Mouse (Mus musculus) embryonic facial prominence, embryonic 11.5 days (tissue): ENCODE data around the gene Disp1. TPM values are rescaled to one million over a fixed set of nuclear protein-coding genes. Genes with fewer than 3 reads are reported as not detected.

ENCODE experiments used
- ATAC-seq: fragments of 200-750 bp; cut with Nextera tagmentation; replicated peaks from 2 replicates; pipeline ENCODE4 v1.8.0; 2017; ENCODE audit warnings: low read depth; ENCODE audit not compliant: insufficient number of reproducible peaks, low FRiP score, low TSS enrichment
- DNase-seq: peaks from one replicate; pipeline ENCODE4 v3.0.0-alpha.2; 2015; ENCODE audit warnings: low spot score
- H3K27ac ChIP-seq: fragments of 300-500 bp; sonication (generic); replicated peaks from 2 replicates; pipeline ENCODE4 v1.5.1; 2014; ENCODE audit warnings: mild to moderate bottlenecking, low read depth, low read length, control low read depth
- H3K27me3 ChIP-seq: fragments of 300-500 bp; sonication (generic); 2 replicates; pipeline ENCODE4 v1.6.1; 2014; ENCODE audit warnings: mild to moderate bottlenecking, low read length, moderate library complexity, mixed read lengths; ENCODE audit not compliant: control insufficient read depth, insufficient read depth
- H3K36me3 ChIP-seq: fragments of 300-500 bp; sonication (generic); replicated peaks from 2 replicates; pipeline ENCODE4 v1.6.1; 2014; ENCODE audit warnings: low read depth, mild to moderate bottlenecking, low read length, moderate library complexity, mixed read lengths; ENCODE audit not compliant: control insufficient read depth, insufficient read depth
- H3K4me1 ChIP-seq: fragments of 300-500 bp; sonication (generic); 2 replicates; pipeline ENCODE4 v1.6.1; 2014; ENCODE audit warnings: low read length, mixed read lengths; ENCODE audit not compliant: control insufficient read depth, insufficient read depth
- H3K4me2 ChIP-seq: fragments of 300-500 bp; sonication (generic); 2 replicates; pipeline ENCODE4 v1.6.1; 2014; ENCODE audit warnings: low read depth, mild to moderate bottlenecking, control low read depth, low read length, moderate library complexity
- H3K4me3 ChIP-seq: fragments of 300-500 bp; sonication (generic); 2 replicates; pipeline ENCODE4 v1.5.1; 2014; ENCODE audit warnings: low read depth, low read length, control low read depth
- H3K9ac ChIP-seq: fragments of 300-500 bp; sonication (generic); replicated peaks from 2 replicates; pipeline ENCODE4 v1.6.1; 2014; ENCODE audit warnings: mild to moderate bottlenecking, control low read depth, low read length
- H3K9me3 ChIP-seq: fragments of 300-500 bp; sonication (generic); replicated peaks from 2 replicates; pipeline ENCODE4 v1.6.1; 2016; ENCODE audit warnings: mild to moderate bottlenecking, low read length, inconsistent platforms, mixed read lengths; ENCODE audit not compliant: control insufficient read depth
- WGBS: fragments of 180-500 bp; shearing (Covaris S2); extraction: QIAGEN DNeasy Blood & Tissue Kit; methylation state at CpG from one replicate; pipeline ENCODE4 v1.1.7; 2014; 5-methylcytosine and 5-hydroxymethylcytosine counted together
- polyA plus RNA-seq: library from polyadenylated mRNA; unstranded; fragments of >200 nt; fragmentation: Nextera tagmentation; extraction: Ambion mirVana; gene quantifications from 2 replicates; pipeline ENCODE4 v1.2.1, GENCODE M21; 2014

The Disp1 gene
- polyA plus RNA-seq, 1 experiment from 2014 or later, result 12.4 TPM

- Histone ChIP-seq H3K4me3 (no peak overlapping the region), H3K4me1 (no peaks in the 10 kb centered on the region), H3K9me3 (no peaks in the 10 kb centered on the region), H3K27me3 (no peaks in the 10 kb centered on the region), H3K36me3 (no peaks in the 10 kb centered on the region), H3K4me2 (no peak overlapping the region), H3K9ac (no peak overlapping the region), H3K27ac (no peak overlapping the region)
- 85% methylated on average over 4 of the region's 4 CpGs for WGBS
- no peak for DNase-seq
- no peak for ATAC-seq
These were observed 86.9 kb downstream of the Disp1 start for GRCm38 (mm10) chr1:183134427-183134826.

GRCm38 (mm10) chr1:183133440-183133839 is 87.9 kb downstream of the Disp1 start:
- H3K27me3 ChIP-seq, result no peaks in the 10 kb centered on the region
- no peak for DNase-seq
- no peak overlapping the region for H3K27ac ChIP-seq
- no peak overlapping the region for H3K4me2 ChIP-seq
- no peaks in the 10 kb centered on the region for H3K36me3 ChIP-seq
- no peak for ATAC-seq
- no peak overlapping the region for H3K4me3 ChIP-seq
- no peak overlapping the region for H3K9ac ChIP-seq
- H3K9me3 ChIP-seq, result no peaks in the 10 kb centered on the region
- WGBS, result 89% methylated on average over 3 of the region's 3 CpGs
- H3K4me1 ChIP-seq, result no peaks in the 10 kb centered on the region

- H3K4me3 ChIP-seq, result no peak overlapping the region
These were observed 94.1 kb downstream of the Disp1 start for GRCm38 (mm10) chr1:183127246-183127645.

GRCm38 (mm10) chr1:183123725-183124124 is 97.6 kb downstream of the Disp1 start:
- H3K27ac ChIP-seq, result no peak overlapping the region
- no peaks in the 10 kb centered on the region for H3K4me1 ChIP-seq
- no peak overlapping the region for H3K4me3 ChIP-seq
- no peak overlapping the region for H3K4me2 ChIP-seq
- 74% methylated on average over 3 of the region's 3 CpGs for WGBS
- H3K9ac ChIP-seq, result no peak overlapping the region
- no peaks in the 10 kb centered on the region for H3K27me3 ChIP-seq
- H3K36me3 ChIP-seq, result no peaks in the 10 kb centered on the region
- DNase-seq (no peak), ATAC-seq (no peak)
- no peaks in the 10 kb centered on the region for H3K9me3 ChIP-seq

More at GRCm38 (mm10) chr1:183127246-183127645, 94.1 kb downstream of the Disp1 start:
- no peaks in the 10 kb centered on the region for H3K36me3 ChIP-seq
- H3K27me3 ChIP-seq, result no peaks in the 10 kb centered on the region
- no peak overlapping the region for H3K27ac ChIP-seq
- H3K9ac ChIP-seq, result no peak overlapping the region
- DNase-seq (no peak), ATAC-seq (no peak)
- H3K4me2 ChIP-seq, result no peak overlapping the region
- H3K9me3 ChIP-seq, result no peaks in the 10 kb centered on the region
- 79% methylated on average over 4 of the region's 4 CpGs for WGBS
- H3K4me1 ChIP-seq, result no peaks in the 10 kb centered on the region

GRCm38 (mm10) chr1:183120341-183120923 is 100.9 kb downstream of the Disp1 start:
- ATAC-seq, result no peak
- 92% methylated on average over 12 of the region's 12 CpGs for WGBS
- H3K4me2 ChIP-seq, result no peak overlapping the region

GRCm38 (mm10) chr1:183117827-183118825 is 103.2 kb downstream of the Disp1 start:
- no peaks in the 10 kb centered on the region for H3K36me3 ChIP-seq
- no peak overlapping the region for H3K27ac ChIP-seq
- 58% methylated on average over 21 of the region's 21 CpGs for WGBS
- H3K9me3 ChIP-seq, result no peaks in the 10 kb centered on the region
- H3K4me1 ChIP-seq, result no peaks in the 10 kb centered on the region; the same call in 1 of the 2 replicates
- ATAC-seq (peak; percentile 47; the same call in 1 of the 2 replicates), DNase-seq (peak; percentile 20)
- H3K9ac ChIP-seq, result no peak overlapping the region
- no peak overlapping the region for H3K4me3 ChIP-seq
- H3K4me2 ChIP-seq, result no peak overlapping the region
- H3K27me3 ChIP-seq, result no peaks in the 10 kb centered on the region

More at GRCm38 (mm10) chr1:183120341-183120923, 100.9 kb downstream of the Disp1 start:
- Histone ChIP-seq H3K9ac (no peak overlapping the region), H3K36me3 (no peaks in the 10 kb centered on the region), H3K4me1 (no peaks in the 10 kb centered on the region; the same call in 1 of the 2 replicates), H3K27me3 (no peaks in the 10 kb centered on the region), H3K27ac (no peak overlapping the region), H3K4me3 (no peak overlapping the region), H3K9me3 (no peaks in the 10 kb centered on the region)
- DNase-seq, result no peak

GRCm38 (mm10) chr1:183116946-183117826 is 104.1 kb downstream of the Disp1 start:
- Histone ChIP-seq H3K36me3 (no peaks in the 10 kb centered on the region), H3K27ac (no peak overlapping the region), H3K9ac (no peak overlapping the region), H3K4me3 (no peak overlapping the region), H3K4me2 (no peak overlapping the region), H3K4me1 (no peaks in the 10 kb centered on the region; the same call in 1 of the 2 replicates), H3K27me3 (no peaks in the 10 kb centered on the region), H3K9me3 (no peaks in the 10 kb centered on the region)
- ATAC-seq, result 0 out of 2 replicates have a peak, but pooled peaks have one; percentile 29
- 79% methylated on average over 15 of the region's 15 CpGs for WGBS
- no peak for DNase-seq
